Mouse (Mus musculus): ENCODE measurements around the gene Hint2. TPM values are rescaled to one million over a fixed set of nuclear protein-coding genes. Genes with fewer than 3 reads are reported as not detected.

Gene Hint2
- total and polyA plus RNA-seq, 2 experiments from 2014 or later, result 98.7 to 131 TPM

DNA sequence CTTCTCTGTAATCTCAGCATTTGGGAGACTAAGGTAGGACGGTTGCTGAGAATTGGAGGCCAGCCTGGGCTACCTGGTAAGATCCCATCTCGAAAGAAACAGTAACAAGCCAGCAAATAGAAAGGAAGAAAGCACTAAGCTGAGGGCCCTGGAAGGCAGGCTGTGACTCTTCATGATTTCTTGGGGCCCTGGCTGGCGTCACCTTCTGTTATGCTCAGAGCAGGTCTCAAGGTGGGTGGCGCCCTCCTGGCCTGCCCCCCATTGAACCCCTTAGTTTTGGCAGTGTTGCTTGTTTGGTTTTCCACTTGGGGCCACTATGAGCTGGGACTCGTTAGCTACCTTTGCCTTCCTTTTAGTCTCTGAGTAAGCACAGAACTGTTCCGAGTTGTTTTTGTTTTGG is 19.5 kb downstream of the Hint2 start:
- no peak overlapping the region for H3K4me3 ChIP-seq (ENCODE audit: low read length)
- TF ChIP-seq CTCF (IDR thresholded peaks at IDR 0.05; ENCODE audit: low read depth), result no peak
- no peak for ATAC-seq
- peaks cover 15% of the 10 kb centered on the region for H3K4me1 ChIP-seq (ENCODE audit: insufficient read depth, low read length)
- H3K36me3 ChIP-seq (ENCODE audit: insufficient read depth, low read length), result no peaks in the 10 kb centered on the region
- no peak overlapping the region for H3K4me2 ChIP-seq (ENCODE audit: low read depth, low read length)
- WGBS, result 77% methylated on average over 6 of the region's 6 CpGs
- no peak overlapping the region for H3K27ac ChIP-seq
- no peak for DNase-seq (ENCODE audit: low spot score)
- no peaks in the 10 kb centered on the region for H3K27me3 ChIP-seq (ENCODE audit: insufficient read depth, low read length)
- no peak overlapping the region for H3K9ac ChIP-seq (replicated peaks; ENCODE audit: low read length)
- H3K9me3 ChIP-seq (ENCODE audit: low read length), result no peaks in the 10 kb centered on the region

GRCm38 (mm10) chr4:43634621-43635374 is 21.5 kb downstream of the Hint2 start:
- TF ChIP-seq CTCF (IDR thresholded peaks at IDR 0.05; ENCODE audit: low read depth), result no peak
- Histone ChIP-seq H3K4me1 (ENCODE audit: insufficient read depth, low read length) (peaks cover 19% of the 10 kb centered on the region), H3K9me3 (ENCODE audit: low read length) (no peaks in the 10 kb centered on the region), H3K27me3 (ENCODE audit: insufficient read depth, low read length) (no peaks in the 10 kb centered on the region), H3K27ac (no peak overlapping the region), H3K9ac (replicated peaks; ENCODE audit: low read length) (no peak overlapping the region), H3K36me3 (ENCODE audit: insufficient read depth, low read length) (no peaks in the 10 kb centered on the region), H3K4me2 (ENCODE audit: low read depth, low read length) (no peak overlapping the region), H3K4me3 (ENCODE audit: low read length) (no peak overlapping the region)
- DNase-seq (ENCODE audit: low spot score) (no peak), ATAC-seq (no peak)
- WGBS, result 87% methylated on average over 7 of the region's 7 CpGs

- Histone ChIP-seq H3K36me3 (ENCODE audit: insufficient read depth, low read length) (no peaks in the 10 kb centered on the region), H3K9ac (replicated peaks; ENCODE audit: low read length) (no peak overlapping the region), H3K4me2 (ENCODE audit: low read depth, low read length) (no peak overlapping the region), H3K27ac (no peak overlapping the region), H3K27me3 (ENCODE audit: insufficient read depth, low read length) (no peaks in the 10 kb centered on the region), H3K9me3 (ENCODE audit: low read length) (no peaks in the 10 kb centered on the region), H3K4me1 (ENCODE audit: insufficient read depth, low read length) (peaks cover 19% of the 10 kb centered on the region), H3K4me3 (ENCODE audit: low read length) (no peak overlapping the region)
- no peak for ATAC-seq
- no peak for TF ChIP-seq CTCF (IDR thresholded peaks at IDR 0.05; ENCODE audit: low read depth)
- DNase-seq (ENCODE audit: low spot score), result no peak
- WGBS, result 85% methylated on average over 2 of the region's 2 CpGs
Measured at GRCm38 (mm10) chr4:43633736-43634135, 22.5 kb downstream of the Hint2 start.

DNA sequence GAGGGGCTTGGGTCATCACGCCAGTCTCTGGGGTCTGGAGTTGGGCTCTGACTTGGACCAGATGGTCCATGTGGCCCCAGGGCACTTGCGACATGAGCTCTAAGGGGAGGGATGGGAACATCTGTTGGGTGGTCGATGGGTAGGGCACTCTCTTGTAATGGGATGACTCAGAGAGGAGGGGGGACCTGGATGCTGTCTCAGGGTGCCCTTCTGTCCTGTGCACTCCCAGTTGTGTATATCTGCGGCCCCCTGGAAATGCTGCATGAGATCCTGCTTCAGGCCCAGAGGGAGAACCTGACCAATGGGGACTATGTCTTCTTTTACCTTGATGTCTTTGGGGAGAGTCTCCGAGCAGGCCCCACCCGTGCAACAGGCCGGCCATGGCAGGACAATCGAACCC is 23.0 kb downstream of the Hint2 start:
- H3K4me2 ChIP-seq (ENCODE audit: low read depth, low read length), result peak overlapping the region; percentile 93; the same call in 1 of the 2 replicates
- H3K9me3 ChIP-seq (ENCODE audit: low read length), result no peaks in the 10 kb centered on the region
- no peak for DNase-seq (ENCODE audit: low spot score)
- H3K27me3 ChIP-seq (ENCODE audit: insufficient read depth, low read length), result no peaks in the 10 kb centered on the region
- H3K9ac ChIP-seq (replicated peaks; ENCODE audit: low read length), result no peak overlapping the region
- H3K4me1 ChIP-seq (ENCODE audit: insufficient read depth, low read length), result peaks cover 19% of the 10 kb centered on the region
- no peak overlapping the region for H3K4me3 ChIP-seq (ENCODE audit: low read length)
- no peak for TF ChIP-seq CTCF (IDR thresholded peaks at IDR 0.05; ENCODE audit: low read depth)
- 74% methylated on average over 8 of the region's 8 CpGs for WGBS
- ATAC-seq, result no peak
- H3K27ac ChIP-seq, result no peak overlapping the region
- H3K36me3 ChIP-seq (ENCODE audit: insufficient read depth, low read length), result no peaks in the 10 kb centered on the region

- Histone ChIP-seq H3K4me2 (ENCODE audit: low read depth, low read length) (peak overlapping the region; percentile 93), H3K27me3 (ENCODE audit: insufficient read depth, low read length) (no peaks in the 10 kb centered on the region), H3K4me3 (ENCODE audit: low read length) (peak overlapping the region; percentile 55), H3K9ac (replicated peaks; ENCODE audit: low read length) (peak overlapping the region; percentile 86), H3K27ac (peak overlapping the region; percentile 88), H3K9me3 (ENCODE audit: low read length) (no peaks in the 10 kb centered on the region), H3K4me1 (ENCODE audit: insufficient read depth, low read length) (peaks cover 19% of the 10 kb centered on the region), H3K36me3 (ENCODE audit: insufficient read depth, low read length) (no peaks in the 10 kb centered on the region)
- ATAC-seq (peak; percentile 16), DNase-seq (ENCODE audit: low spot score) (peak; percentile 23)
- 41% methylated on average over 42 of the region's 42 CpGs for WGBS
- TF ChIP-seq CTCF (IDR thresholded peaks at IDR 0.05; ENCODE audit: low read depth), result no peak
Measured at GRCm38 (mm10) chr4:43631956-43632920, 24.0 kb downstream of the Hint2 start.

DNA sequence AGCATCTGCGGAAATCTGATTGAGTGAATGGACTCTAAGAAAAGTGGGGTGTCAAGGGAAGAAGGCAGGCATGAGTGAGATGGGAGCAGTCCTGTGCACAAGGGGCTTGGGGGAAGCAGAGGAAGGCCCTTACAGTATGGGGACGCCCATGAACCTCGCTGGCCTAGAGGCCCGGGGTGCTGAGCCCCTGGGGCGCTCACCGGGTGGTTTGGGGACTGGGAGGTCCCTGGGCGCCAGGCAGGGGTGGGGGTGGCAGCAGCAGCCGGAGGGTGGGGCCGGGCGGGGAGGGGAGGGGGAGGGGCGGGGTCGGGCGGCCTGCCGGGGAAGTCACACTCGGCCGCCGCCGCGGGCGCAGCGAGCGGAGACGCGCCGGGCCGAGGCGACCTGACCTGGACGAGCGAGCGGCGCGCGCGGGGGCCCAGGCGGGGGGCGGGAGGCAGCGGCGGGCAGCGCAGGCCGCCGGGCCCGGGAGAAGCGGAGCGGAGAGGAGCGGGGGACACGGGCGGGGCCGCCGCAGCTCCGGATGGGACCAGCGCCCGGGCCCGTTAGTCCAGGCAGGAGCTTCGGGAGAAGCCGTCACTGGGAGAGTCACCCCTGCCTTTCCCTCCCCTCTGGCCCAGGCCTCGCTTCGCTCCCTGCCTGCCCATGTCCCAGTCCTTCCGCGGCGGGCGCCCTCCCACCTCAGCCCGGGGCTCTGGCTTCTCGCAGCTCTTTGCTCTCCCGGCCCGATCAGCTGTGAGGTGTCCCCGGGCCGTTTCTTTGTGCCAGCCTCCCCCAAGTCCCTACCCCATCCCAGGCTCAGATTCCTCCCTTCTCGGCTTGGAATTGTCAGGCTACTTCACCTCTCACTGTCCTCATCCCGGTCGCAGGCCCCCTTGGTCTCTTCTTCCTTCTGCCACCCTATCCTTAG is 25.0 kb downstream of the Hint2 start, which contains the start of gene Npr2:
Gene Npr2 (plus strand): TSS at position 890 of the 910 bp plus-strand sequence.
- Histone ChIP-seq H3K36me3 (ENCODE audit: insufficient read depth, low read length) (no peaks in the 10 kb centered on the region), H3K9me3 (ENCODE audit: low read length) (no peaks in the 10 kb centered on the region), H3K4me2 (ENCODE audit: low read depth, low read length) (peak within 1 kb of the TSS; percentile 93), H3K27me3 (ENCODE audit: insufficient read depth, low read length) (no peaks in the 10 kb centered on the region), H3K9ac (replicated peaks; ENCODE audit: low read length) (peak within 1 kb of the TSS; percentile 86), H3K4me3 (ENCODE audit: low read length) (peak within 1 kb of the TSS; percentile 55), H3K4me1 (ENCODE audit: insufficient read depth, low read length) (peaks cover 19% of the 10 kb centered on the region), H3K27ac (peak within 1 kb of the TSS; percentile 88)
- peak; percentile 57 for DNase-seq (ENCODE audit: low spot score)
- WGBS, result 1% methylated on average over 49 of the region's 70 CpGs
- peak; percentile 39 for ATAC-seq
- TF ChIP-seq CTCF (IDR thresholded peaks at IDR 0.05; ENCODE audit: low read depth), result no peak
